Mouse (Mus musculus) CH12.LX (cell line): Measurements from ENCODE around the gene Cacna2d2. TPM values are rescaled to one million over a fixed set of nuclear protein-coding genes. Genes with fewer than 3 reads are reported as not detected.

Experiments
- DNase-seq: peaks from one replicate; pipeline ENCODE4 v3.0.0-alpha.2; 2013; ENCODE audit errors: extremely low read depth
- H3K27ac ChIP-seq: 2 replicates; pipeline ENCODE4 v1.5.1; 2012; ENCODE audit warnings: low read depth, mild to moderate bottlenecking, control low read depth, moderate library complexity; ENCODE audit not compliant: insufficient read depth
- H3K27me3 ChIP-seq: replicated peaks from 2 replicates; pipeline ENCODE3; 2012; ENCODE audit warnings: inconsistent platforms
- H3K36me3 ChIP-seq, 2 experiments: replicated peaks in 1 of 2; 2 replicates each; pipeline versions ENCODE3 to v1.6.1; 2012; ENCODE audit warnings: inconsistent platforms in 1 of 2, low read length in 1 of 2, mild to moderate bottlenecking in 1 of 2, mixed read lengths in 1 of 2, moderate library complexity in 1 of 2; ENCODE audit not compliant: control insufficient read depth in 1 of 2, insufficient read depth in 1 of 2
- H3K4me1 ChIP-seq, 2 experiments: 2 replicates each; pipeline ENCODE4 v1.6.1; 2012; ENCODE audit warnings: inconsistent platforms in 1 of 2, moderate library complexity in 1 of 2; ENCODE audit not compliant: insufficient read depth in 2 of 2, control insufficient read depth in 1 of 2
- H3K4me2 ChIP-seq: 2 replicates; pipeline ENCODE4 v1.6.1; 2012; ENCODE audit warnings: low read depth, mild to moderate bottlenecking, control low read depth; ENCODE audit not compliant: poor library complexity, insufficient read depth, severe bottlenecking
- H3K4me3 ChIP-seq, 3 experiments: fragments of 150-350 bp in 1 of 3; sonication (generic) in 1 of 3; replicated peaks in 1 of 3; 2 replicates each; pipeline versions ENCODE3 to v1.5.1; 2011 to 2012; ENCODE audit warnings: low read depth in 2 of 3, low read length in 2 of 3, mild to moderate bottlenecking in 2 of 3, moderate library complexity in 2 of 3, control low read depth in 1 of 3, improper control_type of control experiment in 1 of 3, inconsistent platforms in 1 of 3, mixed read lengths in 1 of 3; ENCODE audit not compliant: poor library complexity in 1 of 3
- H3K79me2 ChIP-seq: replicated peaks from 2 replicates; pipeline ENCODE4 v1.6.1; 2012; ENCODE audit warnings: mild to moderate bottlenecking, moderate library complexity; ENCODE audit not compliant: control insufficient read depth, poor library complexity, insufficient read depth, severe bottlenecking; ENCODE audit errors: extremely low read depth
- H3K9ac ChIP-seq: 2 replicates; pipeline ENCODE4 v1.6.1; 2012; ENCODE audit warnings: low read depth, mild to moderate bottlenecking, control low read depth, moderate library complexity; ENCODE audit not compliant: insufficient read depth
- H3K9me3 ChIP-seq: replicated peaks from 2 replicates; pipeline ENCODE3; 2012; ENCODE audit warnings: low read length, inconsistent platforms, mixed read lengths
- BHLHE40 ChIP-seq: IDR thresholded peaks from 2 replicates; pipeline ENCODE4 v1.6.1; 2011; ENCODE audit warnings: mild to moderate bottlenecking, low read depth, low read length, improper control_type of control experiment
- CHD1 ChIP-seq: IDR thresholded peaks from 2 replicates; pipeline ENCODE4 v1.6.1; 2012; ENCODE audit warnings: low read depth, low read length, improper control_type of control experiment, inconsistent platforms
- CTCF ChIP-seq, 2 experiments: IDR thresholded peaks in 1 of 2; conservative IDR thresholded peaks in 1 of 2; 2 replicates each; pipeline ENCODE4 v1.5.1; 2011 to 2012; ENCODE audit warnings: low read depth in 2 of 2, low read length in 2 of 2, improper control_type of control experiment in 1 of 2, inconsistent platforms in 1 of 2, mild to moderate bottlenecking in 1 of 2, moderate library complexity in 1 of 2
- ELF1 ChIP-seq: IDR thresholded peaks from 2 replicates; pipeline ENCODE4 v1.6.1; 2014; ENCODE audit warnings: low read depth, mild to moderate bottlenecking, inconsistent platforms, low read length, improper control_type of control experiment
- EP300 ChIP-seq: IDR thresholded peaks from 2 replicates; pipeline ENCODE4 v1.6.1; 2011; ENCODE audit warnings: low read length, improper control_type of control experiment
- JUN ChIP-seq: IDR thresholded peaks from 2 replicates; pipeline ENCODE4 v1.6.1; 2011; ENCODE audit warnings: low read depth, mild to moderate bottlenecking, low read length, improper control_type of control experiment, moderate library complexity; ENCODE audit not compliant: insufficient read depth
- JUND ChIP-seq: conservative IDR thresholded peaks from 2 replicates; pipeline ENCODE4 v1.6.1; 2011; ENCODE audit warnings: low read depth, low read length, improper control_type of control experiment
- MAFK ChIP-seq: IDR thresholded peaks from 2 replicates; pipeline ENCODE4 v1.6.1; 2011; ENCODE audit warnings: low read length, improper control_type of control experiment; ENCODE audit not compliant: insufficient replicate concordance
- MAZ ChIP-seq: IDR thresholded peaks from 2 replicates; pipeline ENCODE4 v1.6.1; 2012; ENCODE audit warnings: low read depth, mild to moderate bottlenecking, inconsistent platforms, low read length, improper control_type of control experiment, moderate library complexity
- MEF2A ChIP-seq: IDR thresholded peaks from 2 replicates; pipeline ENCODE4 v1.6.1; 2014; ENCODE audit warnings: low read depth, mild to moderate bottlenecking, inconsistent platforms, low read length, improper control_type of control experiment, borderline replicate concordance
- NELFE ChIP-seq: IDR thresholded peaks from 2 replicates; pipeline ENCODE4 v1.6.1; 2011; ENCODE audit warnings: low read depth, low read length, improper control_type of control experiment
- POLR2A ChIP-seq: IDR thresholded peaks from 2 replicates; pipeline ENCODE4 v1.6.1; 2011; ENCODE audit warnings: low read depth, mild to moderate bottlenecking, improper control_type of control experiment, low read length
- RCOR1 ChIP-seq: conservative IDR thresholded peaks from 2 replicates; pipeline ENCODE4 v1.6.1; 2012; ENCODE audit warnings: low read depth, mild to moderate bottlenecking, inconsistent platforms, low read length, improper control_type of control experiment
- TBP ChIP-seq: conservative IDR thresholded peaks from 2 replicates; pipeline ENCODE4 v1.6.1; 2011; ENCODE audit warnings: low read depth, low read length, improper control_type of control experiment
- USF1 ChIP-seq: IDR thresholded peaks from 2 replicates; pipeline ENCODE4 v1.6.1; 2014; ENCODE audit warnings: low read depth, mild to moderate bottlenecking, inconsistent platforms, low read length, improper control_type of control experiment
- ZC3H11A ChIP-seq: IDR thresholded peaks from 2 replicates; pipeline ENCODE4 v1.6.1; 2012; ENCODE audit warnings: low read depth, mild to moderate bottlenecking, inconsistent platforms, low read length, improper control_type of control experiment
- ZKSCAN1 ChIP-seq: IDR thresholded peaks from 2 replicates; pipeline ENCODE4 v1.6.1; 2012; ENCODE audit warnings: low read depth, inconsistent platforms, low read length, improper control_type of control experiment, borderline replicate concordance
- dilution Hi-C: fragments of 300-500 bp; cut with MboI; formaldehyde crosslinking; loops from 2 replicates; pipeline ENCODE4 v1.14.3; 2020; ENCODE audit warnings: low sequenced_read_pairs; ENCODE audit not compliant: extremely low pct_unique_long_range_greater_than_20kb, extremely low pct_ligation_motif_present
- in situ Hi-C: fragments of 300-500 bp; cut with MboI; formaldehyde crosslinking; loops from 3 replicates; pipeline ENCODE4 v1.14.3; 2019; ENCODE audit warnings: low sequenced_read_pairs, low pct_ligation_motif_present, low pct_unique_long_range_greater_than_20kb, mixed read lengths
- polyA plus RNA-seq: library from polyadenylated mRNA; unstranded; fragments of >175 nt; gene quantifications from 2 replicates; pipeline ENCODE4 v1.2.1, GENCODE M21; 2012; ENCODE audit warnings: low read depth; ENCODE audit not compliant: insufficient read length
- total RNA-seq, 2 experiments: library from RNA; depleted of rRNA; stranded (reverse); fragments of 300-350 nt in 1 of 2; fragments of >200 nt in 1 of 2; gene quantifications; 2 replicates each; pipeline ENCODE4 v1.2.3; 2012 to 2014

Gene Cacna2d2
- total and polyA plus RNA-seq, 3 experiments = 0.04 TPM; not detected in 2

DNA sequence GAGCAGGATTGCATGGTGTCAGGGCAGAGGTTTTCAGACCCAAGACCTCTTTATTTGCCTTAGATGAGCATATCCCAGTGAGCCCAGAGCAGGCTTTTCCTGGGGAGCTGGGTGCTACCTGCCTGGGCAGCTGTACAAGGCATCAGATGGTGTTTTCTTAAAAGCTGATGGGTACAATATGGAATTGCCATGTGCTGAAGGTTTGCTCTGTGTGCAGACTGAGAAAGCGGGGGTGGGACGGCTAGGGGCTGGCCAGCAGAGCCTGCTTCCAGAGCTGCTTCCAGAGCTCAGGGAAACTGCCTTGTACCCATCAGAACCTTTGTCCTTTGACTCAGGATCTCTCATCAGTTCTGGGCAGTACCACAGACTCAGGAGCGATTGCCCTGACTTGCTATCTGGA, 11.7 kb upstream of the Cacna2d2 start:
- H3K9me3 ChIP-seq = no peaks in the 10 kb centered on the region
- no peak overlapping the region for H3K27ac ChIP-seq
- H3K27me3 ChIP-seq = peaks cover 91% of the 10 kb centered on the region
- H3K4me3 ChIP-seq = no peak overlapping the region
- H3K9ac ChIP-seq = no peak overlapping the region
- in situ Hi-C loops = no loop called here
- no peaks in the 10 kb centered on the region for H3K36me3 ChIP-seq
- no peak for TF ChIP-seq EP300
- TF ChIP-seq JUN = no peak
- no peak for TF ChIP-seq JUND
- no peak for TF ChIP-seq RCOR1
- TF ChIP-seq POLR2A = no peak
- no peak for TF ChIP-seq NELFE
- no peak for TF ChIP-seq ZKSCAN1
- no peak for TF ChIP-seq ELF1
- no peak for TF ChIP-seq TBP
- TF ChIP-seq ZC3H11A = no peak
- no peak for TF ChIP-seq CTCF (conservative IDR thresholded peaks at IDR 0.05 in 1 of 2, IDR thresholded peaks at IDR 0.05 in 1 of 2; ENCODE audit: low read depth in 2 of 2, low read length in 2 of 2)
- no peak for TF ChIP-seq CHD1
- no peak for TF ChIP-seq USF1
- no peak for TF ChIP-seq BHLHE40
- TF ChIP-seq MEF2A = no peak
- TF ChIP-seq, all 38 proteins: peak for 0
- dilution Hi-C loops = no loop called here
- no peak overlapping the region for H3K4me2 ChIP-seq
- no peak for DNase-seq
- no peaks in the 10 kb centered on the region for H3K79me2 ChIP-seq
- H3K4me1 ChIP-seq = no peaks in the 10 kb centered on the region

DNA sequence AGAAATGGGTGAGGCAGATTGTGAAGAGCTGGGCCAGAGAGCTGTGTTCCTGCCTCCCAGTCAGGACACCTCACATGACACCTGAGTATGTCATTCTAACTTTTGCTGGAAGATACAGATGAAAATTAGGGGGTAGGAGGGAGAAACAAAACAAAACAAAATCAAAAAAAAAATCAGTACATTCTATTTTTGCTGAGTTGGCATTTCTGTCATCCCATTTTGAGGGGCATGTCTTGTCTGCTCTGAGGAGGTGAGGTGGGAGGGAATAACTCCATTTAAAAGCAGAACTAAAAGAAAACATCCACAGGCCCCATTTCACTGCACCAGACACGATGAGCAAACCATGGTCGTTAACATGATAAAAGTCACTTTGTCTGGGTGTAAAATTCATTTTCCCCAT, 11.1 kb upstream of the Cacna2d2 start:
- in situ Hi-C loops = no loop called here
- no peak for DNase-seq
- no peak overlapping the region for H3K4me3 ChIP-seq
- no peaks in the 10 kb centered on the region for H3K9me3 ChIP-seq
- no peaks in the 10 kb centered on the region for H3K4me1 ChIP-seq
- H3K27ac ChIP-seq = no peak overlapping the region
- TF ChIP-seq MAZ (no peak), MAFK (peak; percentile 97)
- TF ChIP-seq, all 38 proteins: peak for 1
- Histone ChIP-seq H3K36me3 (no peaks in the 10 kb centered on the region), H3K27me3 (peaks cover 91% of the 10 kb centered on the region), H3K79me2 (no peaks in the 10 kb centered on the region), H3K4me2 (no peak overlapping the region), H3K9ac (no peak overlapping the region)
- dilution Hi-C loops = no loop called here
